Mouse (Mus musculus) C2C12 (cell line): Measurements from ENCODE around the gene 4930404N11Rik.

ENCODE experiments used
- CTCF ChIP-seq: IDR thresholded peaks from one replicate; pipeline ENCODE4 v1.5.1; 2011; ENCODE audit not compliant: control insufficient read depth, insufficient read depth, insufficient read length
- MYOD1 ChIP-seq: IDR thresholded peaks from one replicate; pipeline ENCODE4 v1.6.1; 2011; ENCODE audit warnings: low read depth; ENCODE audit not compliant: control insufficient read depth, insufficient read length
- MYOG ChIP-seq: IDR thresholded peaks from one replicate; pipeline ENCODE4 v1.6.1; 2011; ENCODE audit not compliant: control insufficient read depth, insufficient read length; ENCODE audit errors: extremely low read depth
- USF1 ChIP-seq: IDR thresholded peaks from one replicate; pipeline ENCODE4 v1.6.1; 2011; ENCODE audit warnings: low read depth, mild to moderate bottlenecking, control low read depth, moderate library complexity

DNA sequence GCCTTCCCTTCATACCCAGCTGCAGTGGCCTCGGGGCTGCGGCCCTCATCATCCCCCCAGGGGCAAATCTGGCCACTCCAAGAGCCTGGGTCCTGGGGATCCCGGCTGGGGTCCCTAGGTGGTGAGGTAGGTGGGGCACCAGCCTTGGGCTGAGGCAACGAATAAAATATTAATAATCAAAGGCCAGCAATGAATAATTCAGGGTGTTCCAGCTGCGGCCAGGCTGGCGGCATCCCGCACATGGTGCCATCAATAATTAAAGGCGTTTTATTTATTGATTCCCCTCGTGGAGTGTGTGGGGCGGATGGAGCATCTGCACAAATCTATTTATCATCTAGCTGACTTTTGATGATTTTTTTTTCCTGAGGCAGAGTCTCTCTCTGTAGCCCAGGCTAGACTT, 37.9 kb upstream of the 4930404N11Rik start:
- TF ChIP-seq CTCF, result no peak
- no peak for TF ChIP-seq MYOD1
- no peak for TF ChIP-seq USF1
- TF ChIP-seq MYOG, result no peak
